Mouse (Mus musculus) erythroblast, embryonic 14.5 days (primary cell): ENCODE measurements around the gene Ttll3. TPM values are rescaled to one million over a fixed set of nuclear protein-coding genes. Genes with fewer than 3 reads are reported as not detected.
A peak's percentile ranks its signal among the peaks of the same experiment; 100 is the strongest.

Experiments
- H3K27me3 ChIP-seq: 2 replicates; pipeline ENCODE4 v1.6.1; 2012; ENCODE audit warnings: inconsistent platforms; ENCODE audit not compliant: control insufficient read depth
- H3K36me3 ChIP-seq: 2 replicates; pipeline ENCODE4 v1.6.1; 2012; ENCODE audit warnings: mild to moderate bottlenecking, inconsistent platforms; ENCODE audit not compliant: control insufficient read depth
- H3K4me1 ChIP-seq: 2 replicates; pipeline ENCODE4 v1.6.1; 2012; ENCODE audit warnings: inconsistent platforms; ENCODE audit not compliant: control insufficient read depth
- H3K4me3 ChIP-seq: replicated peaks from 2 replicates; pipeline ENCODE3; 2012; ENCODE audit warnings: moderate library complexity, mild to moderate bottlenecking, inconsistent platforms
- H3K9me3 ChIP-seq: 2 replicates; pipeline ENCODE4 v1.6.1; 2012; ENCODE audit warnings: low read length, inconsistent platforms, mixed read lengths; ENCODE audit not compliant: control insufficient read depth
- GATA1 ChIP-seq: IDR thresholded peaks from 2 replicates; pipeline ENCODE4 v1.6.1; 2012; ENCODE audit warnings: low read length, inconsistent platforms, mixed read lengths
- TAL1 ChIP-seq: IDR thresholded peaks from 3 replicates; pipeline ENCODE4 v1.6.1; 2012; ENCODE audit warnings: low read length, inconsistent platforms, mixed read lengths
- polyA plus RNA-seq: library from polyadenylated mRNA; stranded (reverse); fragments of >175 nt; gene quantifications from 2 replicates; pipeline ENCODE4 v1.2.3, GENCODE M21; 2012

The Ttll3 gene
- polyA plus RNA-seq, 1 experiment: 0.16 TPM

GRCm38 (mm10) chr6:113370194-113370929 is 18.7 kb upstream of the Ttll3 start:
- no peak overlapping the region for H3K4me3 ChIP-seq
- H3K4me1 ChIP-seq: peaks cover 29% of the 10 kb centered on the region
- H3K36me3 ChIP-seq: peaks cover 86% of the 10 kb centered on the region
- H3K27me3 ChIP-seq: no peaks in the 10 kb centered on the region
- no peak for TF ChIP-seq GATA1
- no peak for TF ChIP-seq TAL1
- H3K9me3 ChIP-seq: no peaks in the 10 kb centered on the region

- no peak for TF ChIP-seq GATA1
- 0 out of 3 replicates have a peak, but pooled peaks have one; percentile 28 for TF ChIP-seq TAL1
- Histone ChIP-seq H3K4me3 (peak overlapping the region; percentile 10), H3K4me1 (peaks cover 53% of the 10 kb centered on the region), H3K36me3 (peaks cover 74% of the 10 kb centered on the region), H3K27me3 (no peaks in the 10 kb centered on the region), H3K9me3 (no peaks in the 10 kb centered on the region)
Measured at GRCm38 (mm10) chr6:113373491-113373890, 15.6 kb upstream of the Ttll3 start.

- H3K27me3 ChIP-seq: no peaks in the 10 kb centered on the region
- no peak for TF ChIP-seq GATA1
- no peak for TF ChIP-seq TAL1
- no peaks in the 10 kb centered on the region for H3K9me3 ChIP-seq
- H3K4me1 ChIP-seq: peaks cover 77% of the 10 kb centered on the region
- peak overlapping the region; percentile 87 for H3K4me3 ChIP-seq
- H3K36me3 ChIP-seq: peaks cover 62% of the 10 kb centered on the region
Measured at GRCm38 (mm10) chr6:113377172-113377495, 11.9 kb upstream of the Ttll3 start.

GRCm38 (mm10) chr6:113377496-113378385 is 11.3 kb upstream of the Ttll3 start, which contains the start of the genes Tada3 and Arpc4:
TSS of gene Tada3 (minus strand) at chr6:113377883.
TSS of gene Arpc4 (plus strand) at chr6:113378115.
- peak within 1 kb of the TSS; percentile 87 for H3K4me3 ChIP-seq
- no peaks in the 10 kb centered on the region for H3K9me3 ChIP-seq
- no peaks in the 10 kb centered on the region for H3K27me3 ChIP-seq
- TF ChIP-seq TAL1 (no peak), GATA1 (peak; percentile 59)
- peaks cover 62% of the 10 kb centered on the region for H3K36me3 ChIP-seq
- peaks cover 71% of the 10 kb centered on the region for H3K4me1 ChIP-seq

- H3K4me3 ChIP-seq: peak overlapping the region; percentile 87
- no peaks in the 10 kb centered on the region for H3K27me3 ChIP-seq
- H3K36me3 ChIP-seq: peaks cover 63% of the 10 kb centered on the region
- no peaks in the 10 kb centered on the region for H3K9me3 ChIP-seq
- H3K4me1 ChIP-seq: peaks cover 57% of the 10 kb centered on the region
- TF ChIP-seq GATA1 (no peak), TAL1 (no peak)
Measured at GRCm38 (mm10) chr6:113379246-113379645, 9.8 kb upstream of the Ttll3 start.

GRCm38 (mm10) chr6:113380480-113380879 is 8.6 kb upstream of the Ttll3 start:
- Histone ChIP-seq H3K27me3 (no peaks in the 10 kb centered on the region), H3K36me3 (peaks cover 63% of the 10 kb centered on the region), H3K4me1 (peaks cover 48% of the 10 kb centered on the region), H3K9me3 (no peaks in the 10 kb centered on the region), H3K4me3 (no peak overlapping the region)
- TF ChIP-seq GATA1 (no peak), TAL1 (no peak)

- no peaks in the 10 kb centered on the region for H3K27me3 ChIP-seq
- TF ChIP-seq GATA1: no peak
- no peak for TF ChIP-seq TAL1
Measured at GRCm38 (mm10) chr6:113384351-113384927, 4.6 kb upstream of the Ttll3 start.

GRCm38 (mm10) chr6:113385160-113385714 is 3.8 kb upstream of the Ttll3 start:
- Histone ChIP-seq H3K9me3 (no peaks in the 10 kb centered on the region), H3K27me3 (no peaks in the 10 kb centered on the region), H3K36me3 (peaks cover 100% of the 10 kb centered on the region), H3K4me1 (peaks cover 8% of the 10 kb centered on the region), H3K4me3 (no peak overlapping the region)
- TF ChIP-seq TAL1: no peak
- no peak for TF ChIP-seq GATA1

More at GRCm38 (mm10) chr6:113384351-113384927, 4.6 kb upstream of the Ttll3 start:
- Histone ChIP-seq H3K4me1 (peaks cover 16% of the 10 kb centered on the region), H3K36me3 (peaks cover 97% of the 10 kb centered on the region), H3K9me3 (no peaks in the 10 kb centered on the region), H3K4me3 (no peak overlapping the region)
